Mouse (Mus musculus) C2C12 (cell line): Measurements from ENCODE around the gene Lhx2. TPM values are rescaled to one million over a fixed set of nuclear protein-coding genes. Genes with fewer than 3 reads are reported as not detected.
A peak's percentile ranks its signal among the peaks of the same experiment; 100 is the strongest.

Source experiments
- H3K27me3 ChIP-seq: one replicate; pipeline ENCODE4 v1.6.1; 2011; ENCODE audit not compliant: control insufficient read depth, insufficient read depth, insufficient read length
- H3K36me3 ChIP-seq: one replicate; pipeline ENCODE4 v1.6.1; 2011; ENCODE audit not compliant: control insufficient read depth, insufficient read depth
- H3K4me3 ChIP-seq: one replicate; pipeline ENCODE4 v1.5.1; 2011; ENCODE audit warnings: mild to moderate bottlenecking, control low read depth; ENCODE audit not compliant: poor library complexity, insufficient read depth, severe bottlenecking
- H3K79me2 ChIP-seq: one replicate; pipeline ENCODE4 v1.6.1; 2011; ENCODE audit not compliant: control insufficient read depth, insufficient read depth
- H3K79me3 ChIP-seq: one replicate; pipeline ENCODE4 v1.6.1; 2011; ENCODE audit warnings: low read depth, control low read depth
- H3ac ChIP-seq: one replicate; pipeline ENCODE3; 2011; ENCODE audit warnings: low read depth; ENCODE audit not compliant: control insufficient read depth, insufficient read length
- CEBPB ChIP-seq: IDR thresholded peaks from one replicate; pipeline ENCODE4 v1.6.1; 2011; ENCODE audit warnings: low read depth, mild to moderate bottlenecking, control low read depth, moderate library complexity
- CTCF ChIP-seq: IDR thresholded peaks from one replicate; pipeline ENCODE4 v1.5.1; 2011; ENCODE audit not compliant: control insufficient read depth, insufficient read depth, insufficient read length
- FOSL1 ChIP-seq: IDR thresholded peaks from one replicate; pipeline ENCODE4 v1.8.0; 2011; ENCODE audit warnings: mild to moderate bottlenecking, low read length; ENCODE audit not compliant: poor library complexity, insufficient read depth, severe bottlenecking
- MAX ChIP-seq: IDR thresholded peaks from one replicate; pipeline ENCODE4 v1.6.1; 2011; ENCODE audit warnings: mild to moderate bottlenecking, control low read depth
- MYOD1 ChIP-seq: IDR thresholded peaks from one replicate; pipeline ENCODE4 v1.6.1; 2011; ENCODE audit warnings: low read depth; ENCODE audit not compliant: control insufficient read depth, insufficient read length
- MYOG ChIP-seq: IDR thresholded peaks from one replicate; pipeline ENCODE4 v1.6.1; 2011; ENCODE audit not compliant: control insufficient read depth, insufficient read length; ENCODE audit errors: extremely low read depth
- USF1 ChIP-seq: IDR thresholded peaks from one replicate; pipeline ENCODE4 v1.6.1; 2011; ENCODE audit warnings: low read depth, mild to moderate bottlenecking, control low read depth, moderate library complexity
- polyA plus RNA-seq: library from polyadenylated mRNA; unstranded; fragments of >200 nt; fragmentation: generic; extraction: Trizol; gene quantifications from one replicate; pipeline ENCODE4 v1.2.1, GENCODE M21; 2012; ENCODE audit warnings: missing spikeins

Lhx2 gene
- polyA plus RNA-seq, 1 experiment: 2.8 TPM

DNA sequence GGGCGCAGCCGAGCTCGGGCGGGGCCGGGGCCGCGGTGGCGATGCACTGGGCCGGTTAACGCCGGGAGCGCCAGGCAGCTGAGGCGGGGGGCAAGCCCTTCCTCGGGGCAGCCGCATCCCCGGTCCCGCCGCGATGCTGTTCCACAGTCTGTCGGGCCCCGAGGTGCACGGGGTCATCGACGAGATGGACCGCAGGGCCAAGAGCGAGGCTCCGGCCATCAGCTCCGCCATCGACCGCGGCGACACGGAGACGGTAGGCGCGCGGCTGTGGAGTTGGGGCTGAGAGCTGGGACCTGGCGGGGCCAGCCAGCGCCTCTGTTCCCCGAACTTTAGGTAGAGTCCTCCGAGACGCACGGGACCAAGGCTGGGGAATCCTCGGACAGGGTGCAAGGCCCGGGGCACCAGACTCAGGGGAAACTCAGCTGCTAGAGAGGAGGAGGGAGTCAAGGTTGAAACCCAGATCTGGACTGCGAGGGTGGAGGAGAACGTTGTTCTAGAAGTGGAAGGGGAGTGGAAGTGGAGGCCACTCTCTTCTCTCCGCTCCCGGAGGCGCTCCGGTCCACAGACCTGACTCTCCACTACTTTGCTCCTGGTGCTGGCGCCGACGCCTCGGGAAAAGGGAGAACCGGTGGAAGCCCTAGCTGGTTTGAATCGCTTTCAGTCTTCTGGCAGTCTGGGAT is 12.7 kb downstream of the Lhx2 start:
- Histone ChIP-seq H3K79me3 (no peaks in the 10 kb centered on the region), H3K36me3 (no peaks in the 10 kb centered on the region), H3K4me3 (peak overlapping the region; percentile 36), H3K79me2 (no peaks in the 10 kb centered on the region), H3K27me3 (peaks cover 25% of the 10 kb centered on the region), H3ac (no peak overlapping the region)
- TF ChIP-seq USF1 (no peak), MAX (no peak), MYOG (no peak), FOSL1 (no peak), CTCF (no peak), CEBPB (no peak), MYOD1 (no peak)

DNA sequence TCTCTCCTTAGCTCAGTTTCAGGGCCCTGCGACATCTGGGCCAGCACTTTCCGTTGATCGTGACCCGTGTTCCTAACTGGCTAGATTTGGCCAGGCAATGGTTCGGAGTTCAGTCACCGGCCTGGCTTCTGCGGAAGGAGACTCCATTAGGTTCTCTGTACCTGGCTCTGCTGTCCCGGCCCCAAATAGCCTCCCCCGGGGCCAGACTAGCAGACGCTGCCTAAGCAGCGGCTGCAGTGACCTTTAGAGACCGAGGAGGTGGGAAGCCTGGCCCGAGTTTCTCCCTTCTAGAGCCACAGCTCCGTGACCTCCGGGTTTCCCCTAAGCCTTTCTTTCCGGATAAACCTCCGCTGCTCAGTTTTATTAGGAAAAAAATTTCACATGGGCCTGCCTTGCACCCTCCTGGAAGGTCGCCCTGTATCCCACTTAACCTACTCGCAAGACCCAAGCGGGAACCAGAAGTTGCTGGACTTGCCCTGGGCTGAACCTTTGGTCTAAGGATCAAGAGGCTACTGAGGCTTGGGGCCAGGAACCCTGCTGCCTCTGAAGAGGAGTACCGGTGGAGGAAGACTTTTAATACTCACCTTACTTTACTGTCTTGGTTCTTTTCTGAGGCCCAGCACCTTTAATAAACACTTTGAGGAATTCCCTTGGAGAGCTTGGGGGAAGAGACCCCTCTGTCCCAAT is 13.4 kb downstream of the Lhx2 start:
- Histone ChIP-seq H3K36me3 (no peaks in the 10 kb centered on the region), H3K79me2 (no peaks in the 10 kb centered on the region), H3K27me3 (peaks cover 21% of the 10 kb centered on the region), H3ac (no peak overlapping the region), H3K79me3 (no peaks in the 10 kb centered on the region), H3K4me3 (no peak overlapping the region)
- TF ChIP-seq MAX: no peak
- TF ChIP-seq CTCF: no peak
- TF ChIP-seq FOSL1: no peak
- TF ChIP-seq MYOD1: no peak
- no peak for TF ChIP-seq USF1
- TF ChIP-seq MYOG: no peak
- TF ChIP-seq CEBPB: no peak

GRCm38 (mm10) chr2:38353008-38353379 is 13.9 kb downstream of the Lhx2 start:
- no peak overlapping the region for H3K4me3 ChIP-seq
- H3K27me3 ChIP-seq: peaks cover 19% of the 10 kb centered on the region
- no peak overlapping the region for H3ac ChIP-seq
- TF ChIP-seq USF1 (no peak), FOSL1 (no peak), CEBPB (no peak), CTCF (no peak), MYOG (no peak), MAX (no peak), MYOD1 (no peak)
- no peaks in the 10 kb centered on the region for H3K79me3 ChIP-seq
- H3K36me3 ChIP-seq: no peaks in the 10 kb centered on the region
- no peaks in the 10 kb centered on the region for H3K79me2 ChIP-seq

- H3K79me3 ChIP-seq: no peaks in the 10 kb centered on the region
- no peaks in the 10 kb centered on the region for H3K79me2 ChIP-seq
- H3K27me3 ChIP-seq: peaks cover 12% of the 10 kb centered on the region
- H3K4me3 ChIP-seq: no peak overlapping the region
- no peak overlapping the region for H3ac ChIP-seq
- TF ChIP-seq MAX (no peak), CEBPB (no peak), FOSL1 (no peak), CTCF (no peak), USF1 (no peak), MYOD1 (no peak), MYOG (no peak)
- H3K36me3 ChIP-seq: no peaks in the 10 kb centered on the region
Measured at GRCm38 (mm10) chr2:38353664-38354063, 14.6 kb downstream of the Lhx2 start.

- Histone ChIP-seq H3K79me2 (no peaks in the 10 kb centered on the region), H3K79me3 (no peaks in the 10 kb centered on the region), H3K4me3 (no peak overlapping the region), H3K36me3 (no peaks in the 10 kb centered on the region), H3K27me3 (peaks cover 9% of the 10 kb centered on the region), H3ac (no peak overlapping the region)
- no peak for TF ChIP-seq MYOD1
- no peak for TF ChIP-seq CEBPB
- TF ChIP-seq USF1: no peak
- TF ChIP-seq MAX: no peak
- no peak for TF ChIP-seq MYOG
- no peak for TF ChIP-seq CTCF
- TF ChIP-seq FOSL1: no peak
Measured at GRCm38 (mm10) chr2:38354179-38354716, 15.2 kb downstream of the Lhx2 start.
